7 mouse cellular contexts compared by ENCODE assay signal in the genomic region with DNA sequence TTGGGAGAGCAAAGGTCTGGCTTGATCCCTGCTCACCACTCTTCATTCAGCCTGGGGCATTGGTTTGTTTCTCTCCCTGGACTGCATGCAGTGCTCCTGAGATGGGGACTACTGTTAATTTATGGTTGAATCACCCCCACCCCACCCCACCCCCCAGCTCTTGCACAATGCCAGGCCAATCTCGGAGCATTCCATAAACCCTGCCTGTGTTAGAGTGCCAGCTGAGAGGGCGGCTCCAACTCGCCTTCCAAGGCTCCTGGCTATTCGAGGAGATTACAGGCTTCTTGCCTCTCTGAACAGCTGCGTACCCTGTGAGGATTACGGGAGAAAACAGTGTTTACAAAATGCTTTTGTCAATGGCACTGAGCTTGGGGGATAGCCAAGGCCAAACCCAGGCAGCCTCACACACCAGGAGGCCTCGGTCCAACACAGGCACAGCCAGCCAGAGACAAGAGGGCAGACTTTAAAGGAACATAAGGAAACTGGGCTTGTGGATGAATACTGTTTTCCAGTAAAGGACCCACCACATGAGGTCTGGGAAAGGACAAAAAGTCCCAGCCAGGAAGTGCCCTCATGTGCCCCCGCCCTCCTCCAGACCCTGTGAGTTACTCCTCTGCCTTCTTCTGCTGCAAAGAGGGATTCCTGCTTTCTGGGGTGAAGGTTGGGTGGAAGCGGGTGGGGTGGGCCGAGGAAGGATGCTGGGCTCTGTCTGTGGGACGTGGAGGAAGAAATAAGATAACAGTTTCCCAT. TPM values are rescaled to one million over a fixed set of nuclear protein-coding genes. Genes with fewer than 3 reads are reported as not detected.
A peak's percentile ranks its signal among the peaks of the same experiment; 100 is the strongest.
DNase-seq lines count a peak whose midpoint lies in the region; ATAC-seq and TF ChIP-seq lines count a peak whose summit lies in the region.

No protein-coding gene starts in this region.

- peaks cover 10% of the 10 kb centered on the region for H3K4me1 ChIP-seq in lung, adult 2 months (ENCODE audit: control insufficient read depth, insufficient read depth, low read length)
- H3K4me1 ChIP-seq in intestine, postnatal 0 days (replicated peaks; ENCODE audit: control insufficient read depth, insufficient read depth, low read length) = 0 out of 2 replicates have a peak, but pooled peaks cover 2% of the 10 kb centered on the region
- H3K4me1 ChIP-seq in neural tube, embryonic 14.5 days (ENCODE audit: control insufficient read depth, insufficient read depth, low read length) = peaks cover 20% of the 10 kb centered on the region

- H3K27ac ChIP-seq in intestine, postnatal 0 days (ENCODE audit: low read depth, low read length) = no peak overlapping the region; the same call in 1 of the 2 replicates
- H3K27ac ChIP-seq in neural tube, embryonic 14.5 days (ENCODE audit: low read depth, low read length) = peak overlapping the region; percentile 62

- WGBS in lung, adult 2 months = 20% methylated on average over 11 of the region's 11 CpGs
- 34% methylated on average over 11 of the region's 11 CpGs for WGBS in intestine, postnatal 0 days
- 15% methylated on average over 11 of the region's 11 CpGs for WGBS in neural tube, embryonic 14.5 days

- no peak overlapping the region for H3K4me3 ChIP-seq in lung, adult 2 months (replicated peaks; ENCODE audit: extremely low read depth, low read depth, low read length)
- H3K4me3 ChIP-seq in intestine, postnatal 0 days (ENCODE audit: low read depth, low read length) = no peak overlapping the region
- H3K4me3 ChIP-seq in neural tube, embryonic 14.5 days (ENCODE audit: low read depth, low read length) = no peak overlapping the region

- no peak overlapping the region for H3K9ac ChIP-seq in intestine, postnatal 0 days (ENCODE audit: low read depth, low read length)
- no peak overlapping the region for H3K9ac ChIP-seq in neural tube, embryonic 14.5 days (replicated peaks; ENCODE audit: low read depth, low read length)

- peak; percentile 18 for ATAC-seq in intestine, postnatal 0 days
- peak; percentile 65 for ATAC-seq in neural tube, embryonic 14.5 days (ENCODE audit: low read depth)
- ATAC-seq in cerebellum, adult (ENCODE audit: insufficient number of reproducible peaks, low FRiP score, low TSS enrichment) = no peak

- no peak for TF ChIP-seq POLR2A in lung, adult 2 months (IDR thresholded peaks at IDR 0.05; ENCODE audit: borderline replicate concordance, extremely low read depth, low read depth, low read length)

- TF ChIP-seq CTCF in lung, adult 2 months (IDR thresholded peaks at IDR 0.05; ENCODE audit: insufficient read depth, low read length) = no peak
- no peak for TF ChIP-seq CTCF in intestine, postnatal 0 days (IDR thresholded peaks at IDR 0.05; ENCODE audit: low read depth)

- peak; percentile 64 to 65 for DNase-seq in lung, adult 18-20 months
- DNase-seq in lung, adult 2 months = no peak
- DNase-seq in fat pad, adult 2 months (ENCODE audit: extremely low read depth, low read depth, low spot score) = peak; percentile 79
- no peak for DNase-seq in right cerebral cortex, adult 2 months (ENCODE audit: low spot score in 2 of 2)

- H3K36me3 ChIP-seq in intestine, postnatal 0 days (ENCODE audit: control insufficient read depth, insufficient read depth) = no peaks in the 10 kb centered on the region
- H3K36me3 ChIP-seq in neural tube, embryonic 14.5 days (ENCODE audit: control insufficient read depth, insufficient read depth, low read length) = no peaks in the 10 kb centered on the region

- H3K27me3 ChIP-seq in intestine, postnatal 0 days (replicated peaks; ENCODE audit: control insufficient read depth, insufficient read depth, low read length) = no peaks in the 10 kb centered on the region
- H3K27me3 ChIP-seq in neural tube, embryonic 14.5 days (ENCODE audit: control insufficient read depth, insufficient read depth, low read length) = no peaks in the 10 kb centered on the region

- H3K4me2 ChIP-seq in intestine, postnatal 0 days (replicated peaks; ENCODE audit: low read depth) = 0 out of 2 replicates have a peak overlapping the region, but pooled peaks have one; percentile 4
- H3K4me2 ChIP-seq in neural tube, embryonic 14.5 days (ENCODE audit: low read depth, low read length) = no peak overlapping the region

- H3K9me3 ChIP-seq in intestine, postnatal 0 days (ENCODE audit: control insufficient read depth) = no peaks in the 10 kb centered on the region
- H3K9me3 ChIP-seq in neural tube, embryonic 14.5 days (ENCODE audit: control insufficient read depth, low read length) = no peaks in the 10 kb centered on the region

RNA-seq across cellular contexts. Expression of gene C1qtnf1, which starts 10.8 kb away (rescaled TPM):
- polyA plus RNA-seq in lung, adult 2 months (2012; rRNA removed) = 17.9 and 21.8 TPM in 2 replicates
- polyA plus RNA-seq in intestine, postnatal 0 days (2015; fragmentation: Nextera tagmentation; extraction: Ambion mirVana) = 5.2 and 6.1 TPM in 2 replicates
- 3.3 and 6.2 TPM in 2 replicates for polyA plus RNA-seq in neural tube, embryonic 14.5 days (2014; fragmentation: Nextera tagmentation; extraction: Ambion mirVana)

RNA-seq across cellular contexts. Expression of gene Cant1, which starts 20.0 kb away (rescaled TPM):
- polyA plus RNA-seq in lung, adult 2 months (2012; rRNA removed) = 55.9 and 61.9 TPM in 2 replicates
- 35.0 and 36.1 TPM in 2 replicates for polyA plus RNA-seq in intestine, postnatal 0 days (2015; fragmentation: Nextera tagmentation; extraction: Ambion mirVana)
- 21.2 and 27.0 TPM in 2 replicates for polyA plus RNA-seq in neural tube, embryonic 14.5 days (2014; fragmentation: Nextera tagmentation; extraction: Ambion mirVana)

RNA-seq across cellular contexts. Expression of gene Lgals3bp, which starts 36.9 kb away (rescaled TPM):
- 259 and 311 TPM in 2 replicates for polyA plus RNA-seq in lung, adult 2 months (2012; rRNA removed)
- 348 and 382 TPM in 2 replicates for polyA plus RNA-seq in intestine, postnatal 0 days (2015; fragmentation: Nextera tagmentation; extraction: Ambion mirVana)
- polyA plus RNA-seq in neural tube, embryonic 14.5 days (2014; fragmentation: Nextera tagmentation; extraction: Ambion mirVana) = 1.9 and 4.0 TPM in 2 replicates

RNA-seq across cellular contexts. Expression of gene Engase, which starts 37.8 kb away (rescaled TPM):
- polyA plus RNA-seq in lung, adult 2 months (2012; rRNA removed) = 12.9 and 17.0 TPM in 2 replicates
- polyA plus RNA-seq in intestine, postnatal 0 days (2015; fragmentation: Nextera tagmentation; extraction: Ambion mirVana) = 11.3 and 11.7 TPM in 2 replicates
- polyA plus RNA-seq in neural tube, embryonic 14.5 days (2014; fragmentation: Nextera tagmentation; extraction: Ambion mirVana) = 5.9 and 6.0 TPM in 2 replicates

Comparison
In these comparisons a context has a peak if more than half of its experiments do, and no peak if none do; other contexts are left out.
1. DNase-seq: peak in lung, adult 18-20 months (2 of 2) and fat pad, adult 2 months (single experiment); none in lung, adult 2 months (single experiment) and right cerebral cortex, adult 2 months (0 of 2).
2. RNA of gene Lgals3bp, which starts 36.9 kb away (polyA plus RNA-seq): 348 to 382 TPM in intestine, postnatal 0 days and 259 to 311 TPM in lung, adult 2 months; 1.9 to 4.0 TPM in neural tube, embryonic 14.5 days; every median in the first group is over 10 times any median in the second.